Mouse (Mus musculus): Measurements from ENCODE around the gene Adamts15. TPM values are rescaled to one million over a fixed set of nuclear protein-coding genes. Genes with fewer than 3 reads are reported as not detected.

Adamts15 gene
- total RNA-seq, 4 experiments from 2014 or later = 0.46 to 0.86 (median 0.68) TPM

- DNase-seq (ENCODE audit: low spot score in 2 of 2) = no peak
These were observed 41.7 kb downstream of the Adamts15 start for GRCm38 (mm10) chr9:30880553-30880952.

- no peak for DNase-seq (ENCODE audit: low spot score in 2 of 2)
These were observed 42.3 kb downstream of the Adamts15 start for GRCm38 (mm10) chr9:30879947-30880273.

DNA sequence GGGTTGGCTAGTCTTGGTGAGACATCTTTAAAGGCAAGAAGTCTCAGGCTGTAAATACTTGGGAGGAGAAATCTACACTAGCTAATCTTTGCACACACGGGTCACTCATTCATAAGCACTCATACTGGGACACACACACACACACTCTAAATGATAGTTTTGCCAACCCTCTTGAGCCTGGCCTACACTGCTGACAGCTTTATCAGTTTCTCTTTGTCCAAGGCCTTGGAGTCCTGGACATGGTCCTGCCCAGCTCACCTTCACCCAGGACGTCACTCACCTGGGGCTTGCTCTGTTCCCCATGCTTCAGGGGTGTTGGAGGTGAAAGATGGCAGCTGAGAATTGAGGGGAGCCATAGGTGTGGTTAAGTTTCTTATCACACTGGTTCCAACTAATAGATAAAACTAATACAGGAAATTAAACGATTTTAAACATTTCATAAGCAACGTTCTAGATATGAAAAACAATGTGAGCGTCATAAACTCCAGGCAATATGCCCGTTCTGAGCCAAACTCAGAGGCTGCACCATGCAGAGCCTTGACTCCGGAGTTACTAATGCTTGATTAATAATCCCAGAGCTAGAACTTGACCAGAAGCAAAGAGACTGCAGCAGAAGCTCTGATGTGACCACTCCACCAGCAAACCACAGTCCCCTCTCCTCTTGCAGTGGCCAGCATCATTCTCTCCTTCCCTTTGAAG lies 42.9 kb downstream of the Adamts15 start:
- no peak for DNase-seq (ENCODE audit: low spot score in 2 of 2)

DNA sequence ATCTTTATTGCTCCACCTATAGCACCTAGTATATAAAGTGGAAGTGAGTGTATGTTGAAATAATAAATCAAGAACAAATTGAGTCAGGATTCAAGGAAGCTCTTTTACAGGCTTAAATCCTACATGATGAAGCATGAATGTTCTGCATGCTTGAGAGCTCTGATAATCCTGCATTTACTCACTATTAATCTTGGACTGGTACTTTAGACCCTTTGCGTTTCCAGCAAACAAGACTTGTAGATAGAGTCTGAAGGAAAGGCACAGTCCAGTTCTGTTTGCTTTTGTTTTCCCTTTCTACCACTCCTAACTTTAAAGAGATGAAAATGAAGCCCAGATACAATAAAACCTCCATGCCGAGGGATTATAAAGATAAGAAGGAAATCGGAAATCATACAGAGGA lies 45.7 kb downstream of the Adamts15 start:
- DNase-seq (ENCODE audit: low spot score in 2 of 2) = no peak

DNA sequence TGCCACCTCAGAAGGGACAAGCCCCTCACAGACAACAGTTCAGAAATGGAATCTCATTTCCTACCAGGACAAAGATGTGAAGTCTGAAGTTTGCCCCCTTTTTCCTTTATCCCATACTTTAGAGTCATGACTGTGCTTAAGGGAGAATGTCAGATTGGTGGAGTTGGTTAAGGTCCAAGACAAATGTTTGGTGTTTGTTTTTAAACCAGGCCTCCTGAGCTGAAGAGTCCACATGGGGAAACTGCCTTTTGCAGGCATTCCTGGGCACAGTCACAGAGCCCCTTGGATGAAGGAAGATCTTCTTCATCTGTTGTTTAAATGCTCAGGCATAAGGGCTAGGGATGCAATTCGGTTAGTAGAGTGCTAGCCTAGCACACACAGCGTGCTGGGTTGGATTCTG lies 66.4 kb downstream of the Adamts15 start:
- no peak for DNase-seq (ENCODE audit: low spot score in 2 of 2)

GRCm38 (mm10) chr9:30851841-30852240 lies 70.4 kb downstream of the Adamts15 start:
- peak in 1 of 2 experiments; percentile 15 for DNase-seq (ENCODE audit: low spot score in 2 of 2)

DNA sequence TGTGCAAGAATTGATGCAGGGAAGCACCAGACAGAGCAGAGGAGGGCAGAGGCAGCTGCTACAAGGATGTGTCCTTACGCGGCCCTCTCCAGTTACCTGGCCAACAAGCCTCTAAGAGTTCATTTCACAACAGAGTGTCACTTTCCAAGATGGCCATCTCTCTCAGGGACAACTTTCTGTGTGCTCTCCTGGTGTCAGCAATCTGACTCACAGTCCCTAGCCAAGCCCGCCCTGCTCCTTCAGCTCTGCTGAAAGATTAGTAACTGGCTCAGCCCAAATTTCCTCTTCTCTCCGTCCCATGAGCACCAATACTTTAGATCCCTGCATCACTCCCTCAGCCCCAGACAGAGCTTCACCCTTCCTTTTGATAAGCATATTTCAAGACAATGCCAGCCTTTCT lies 72.3 kb downstream of the Adamts15 start:
- DNase-seq (ENCODE audit: low spot score in 2 of 2) = no peak

DNA sequence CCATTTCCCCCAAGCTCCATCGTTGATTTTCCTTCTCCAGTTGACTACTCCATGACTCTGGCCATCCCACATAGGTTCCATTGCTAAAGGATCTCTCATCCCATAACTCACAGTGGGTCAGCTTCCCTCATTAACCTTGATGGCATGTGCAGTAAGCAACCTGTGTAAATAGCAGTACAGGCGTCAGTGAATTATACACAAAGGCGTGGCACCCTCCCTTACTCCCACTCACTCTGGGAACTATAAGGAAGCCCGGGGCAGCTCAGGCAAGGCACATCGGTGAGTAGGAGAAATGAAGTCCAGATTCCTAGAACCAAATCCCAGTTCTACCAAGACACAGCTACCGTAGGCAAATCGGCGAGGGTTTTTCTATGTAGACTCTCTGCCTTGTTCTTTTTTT lies 72.8 kb downstream of the Adamts15 start:
- no peak for DNase-seq (ENCODE audit: low spot score in 2 of 2)

Other genes starting within 250 kb of the Adamts15 start
- gene Adamts8, start 20.1 kb upstream of the Adamts15 start, total RNA-seq (2022) = 1 to 10 TPM in 3 of 4 experiments, under 1 TPM in 1; 0.43 to 4.0 (median 1.7) TPM
- gene Zbtb44, start 108.2 kb upstream of the Adamts15 start, total RNA-seq (2022) = 10 to 100 TPM; 69.6 to 95.4 (median 74.2) TPM
- not detected for gene St14, start 209.4 kb upstream of the Adamts15 start, total RNA-seq (2022)